Mouse (Mus musculus) heart, embryonic 11.5 days (tissue): ENCODE measurements around the gene Pbrm1. TPM values are rescaled to one million over a fixed set of nuclear protein-coding genes. Genes with fewer than 3 reads are reported as not detected.
A peak's percentile ranks its signal among the peaks of the same experiment; 100 is the strongest.

ENCODE experiments used
- ATAC-seq: fragments of 200-750 bp; cut with Nextera tagmentation; replicated peaks from 2 replicates; pipeline ENCODE4 v1.8.0; 2017; ENCODE audit warnings: moderate library complexity; ENCODE audit not compliant: insufficient number of reproducible peaks, low FRiP score, low TSS enrichment
- H3K27ac ChIP-seq: fragments of 300-500 bp; sonication (generic); 2 replicates; pipeline ENCODE4 v1.5.1; 2014; ENCODE audit warnings: mild to moderate bottlenecking, low read depth, low read length
- H3K27me3 ChIP-seq: fragments of 300-500 bp; sonication (generic); 2 replicates; pipeline ENCODE4 v1.6.1; 2014; ENCODE audit warnings: mild to moderate bottlenecking, low read length, mixed read lengths; ENCODE audit not compliant: control insufficient read depth, insufficient read depth
- H3K36me3 ChIP-seq: fragments of 300-500 bp; sonication (generic); 2 replicates; pipeline ENCODE4 v1.6.1; 2014; ENCODE audit warnings: mild to moderate bottlenecking, low read length, moderate library complexity, mixed read lengths; ENCODE audit not compliant: control insufficient read depth, insufficient read depth
- H3K4me1 ChIP-seq: fragments of 300-500 bp; sonication (generic); 2 replicates; pipeline ENCODE4 v1.6.1; 2014; ENCODE audit warnings: low read length; ENCODE audit not compliant: control insufficient read depth, insufficient read depth
- H3K4me2 ChIP-seq: fragments of 300-500 bp; sonication (generic); 2 replicates; pipeline ENCODE4 v1.6.1; 2014; ENCODE audit warnings: mild to moderate bottlenecking, moderate library complexity
- H3K4me3 ChIP-seq: fragments of 300-500 bp; sonication (generic); 2 replicates; pipeline ENCODE4 v1.5.1; 2014; ENCODE audit warnings: low read depth, low read length
- H3K9ac ChIP-seq: fragments of 300-500 bp; sonication (generic); 2 replicates; pipeline ENCODE4 v1.6.1; 2014; ENCODE audit warnings: mild to moderate bottlenecking, low read depth, low read length, moderate library complexity
- H3K9me3 ChIP-seq: fragments of 300-500 bp; sonication (generic); replicated peaks from 2 replicates; pipeline ENCODE4 v1.6.1; 2016; ENCODE audit warnings: low read length; ENCODE audit not compliant: control insufficient read depth
- WGBS: fragments of 180-500 bp; shearing (Covaris S2); extraction: QIAGEN DNeasy Blood & Tissue Kit; methylation state at CpG from one replicate; pipeline ENCODE4 v1.1.7; 2014; ENCODE audit not compliant: insufficient replicate concordance; 5-methylcytosine and 5-hydroxymethylcytosine counted together
- polyA plus RNA-seq: library from polyadenylated mRNA; unstranded; fragments of >200 nt; fragmentation: Nextera tagmentation; extraction: Ambion mirVana; gene quantifications from 2 replicates; pipeline ENCODE4 v1.2.1, GENCODE M21; 2014

Gene Pbrm1
- polyA plus RNA-seq, 1 experiment from 2014 or later: 93.6 TPM

GRCm38 (mm10) chr14:31132491-31132975, 113.6 kb downstream of the Pbrm1 start:
- H3K9ac ChIP-seq: peak overlapping the region; percentile 85; the same call in 1 of the 2 replicates
- H3K9me3 ChIP-seq: no peaks in the 10 kb centered on the region
- no peak overlapping the region for H3K27ac ChIP-seq
- no peak for ATAC-seq
- peaks cover 22% of the 10 kb centered on the region for H3K36me3 ChIP-seq
- peak overlapping the region; percentile 87 for H3K4me3 ChIP-seq
- H3K4me2 ChIP-seq: peak overlapping the region; percentile 81
- peaks cover 31% of the 10 kb centered on the region for H3K4me1 ChIP-seq
- no peaks in the 10 kb centered on the region for H3K27me3 ChIP-seq
- 83% methylated on average over 7 of the region's 7 CpGs for WGBS

DNA sequence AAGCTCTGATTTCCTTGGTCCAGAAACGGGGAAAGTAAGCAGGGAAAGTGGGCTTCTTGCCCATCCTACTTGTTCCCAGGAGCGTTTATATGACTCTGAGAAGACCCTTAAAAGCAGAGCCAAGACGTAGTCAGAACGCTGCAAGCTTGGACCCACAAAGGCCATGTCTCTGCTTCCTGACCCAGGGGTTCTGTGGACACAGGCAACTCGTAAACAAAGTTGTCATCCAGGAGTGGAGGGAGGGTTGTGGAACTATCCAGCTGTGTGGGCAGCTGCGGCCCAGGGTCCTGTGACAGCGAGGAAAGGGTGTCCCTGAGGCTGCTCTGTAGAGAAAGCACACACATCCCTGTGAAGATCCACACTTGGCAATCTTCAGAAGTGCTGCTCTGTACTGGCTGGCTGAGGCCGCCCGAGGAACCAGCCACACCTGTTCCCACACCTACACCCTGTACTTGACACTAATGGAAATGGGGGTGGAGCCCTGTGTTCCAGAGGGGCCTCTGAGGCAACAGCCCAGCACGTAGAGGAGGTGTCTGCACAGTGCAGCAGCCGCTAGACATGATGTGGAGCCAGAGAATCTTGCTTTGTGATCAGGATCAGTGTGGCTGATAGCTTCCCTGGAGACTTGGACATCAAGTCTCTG, 114.2 kb downstream of the Pbrm1 start:
- Histone ChIP-seq H3K36me3 (peaks cover 22% of the 10 kb centered on the region), H3K4me3 (no peak overlapping the region), H3K9me3 (no peaks in the 10 kb centered on the region), H3K27me3 (no peaks in the 10 kb centered on the region), H3K4me1 (peaks cover 33% of the 10 kb centered on the region), H3K4me2 (peak overlapping the region; percentile 81), H3K27ac (no peak overlapping the region), H3K9ac (no peak overlapping the region)
- no peak for ATAC-seq
- 63% methylated on average over 11 of the region's 11 CpGs for WGBS

GRCm38 (mm10) chr14:31134015-31135000, 115.4 kb downstream of the Pbrm1 start:
- H3K4me3 ChIP-seq: no peak overlapping the region
- H3K27me3 ChIP-seq: no peaks in the 10 kb centered on the region
- H3K9ac ChIP-seq: no peak overlapping the region
- no peak for ATAC-seq
- H3K4me2 ChIP-seq: no peak overlapping the region
- peaks cover 36% of the 10 kb centered on the region for H3K4me1 ChIP-seq
- H3K27ac ChIP-seq: no peak overlapping the region
- WGBS: 88% methylated on average over 25 of the region's 25 CpGs
- no peaks in the 10 kb centered on the region for H3K9me3 ChIP-seq
- H3K36me3 ChIP-seq: peaks cover 30% of the 10 kb centered on the region

DNA sequence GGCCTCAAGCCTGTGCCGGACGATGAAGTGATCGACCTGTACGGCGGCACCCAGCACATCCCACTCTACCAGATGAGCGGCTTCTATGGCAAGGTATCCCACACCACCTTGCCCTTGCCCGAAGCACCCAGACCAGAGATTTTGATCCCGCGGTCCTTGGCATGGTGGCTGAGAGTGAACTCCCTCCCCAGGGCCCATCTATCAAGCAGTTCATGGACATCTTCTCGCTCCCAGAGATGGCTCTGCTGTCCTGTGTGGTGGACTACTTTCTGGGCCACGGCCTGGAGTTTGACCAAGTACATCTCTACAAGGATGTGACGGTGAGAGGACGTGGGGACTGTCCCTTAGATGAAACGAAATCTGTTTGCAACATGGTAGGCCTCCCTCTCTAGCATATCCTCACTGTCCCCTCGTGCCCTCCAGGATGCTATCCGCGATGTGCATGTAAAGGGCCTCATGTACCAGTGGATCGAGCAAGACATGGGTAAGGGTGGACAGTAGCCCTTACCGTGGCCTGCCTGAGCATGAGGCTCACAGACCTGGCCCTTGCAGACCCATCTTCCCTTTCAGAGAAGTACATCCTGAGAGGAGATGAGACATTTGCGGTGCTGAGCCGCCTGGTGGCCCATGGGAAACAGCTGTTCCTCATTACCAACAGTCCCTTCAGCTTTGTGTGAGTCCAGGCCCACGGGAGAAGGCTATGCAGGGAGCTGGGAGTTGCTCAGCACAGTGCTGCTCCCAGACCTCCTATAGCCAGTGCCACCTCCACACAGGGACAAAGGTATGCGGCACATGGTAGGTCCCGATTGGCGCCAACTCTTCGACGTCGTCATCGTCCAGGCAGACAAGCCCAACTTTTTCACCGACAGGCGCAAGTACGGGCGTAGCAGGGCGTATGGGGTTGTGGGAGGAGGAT, 116.8 kb downstream of the Pbrm1 start:
- no peak overlapping the region for H3K9ac ChIP-seq
- no peak for ATAC-seq
- H3K27me3 ChIP-seq: no peaks in the 10 kb centered on the region
- H3K36me3 ChIP-seq: peaks cover 37% of the 10 kb centered on the region
- H3K27ac ChIP-seq: no peak overlapping the region
- H3K9me3 ChIP-seq: no peaks in the 10 kb centered on the region
- H3K4me3 ChIP-seq: no peak overlapping the region
- no peak overlapping the region for H3K4me2 ChIP-seq
- H3K4me1 ChIP-seq: peaks cover 28% of the 10 kb centered on the region
- 92% methylated on average over 34 of the region's 34 CpGs for WGBS

GRCm38 (mm10) chr14:31136411-31137280, 117.7 kb downstream of the Pbrm1 start:
- Histone ChIP-seq H3K4me2 (no peak overlapping the region), H3K27ac (peak overlapping the region; percentile 3; the same call in 1 of the 2 replicates), H3K4me1 (peaks cover 28% of the 10 kb centered on the region), H3K9me3 (no peaks in the 10 kb centered on the region), H3K4me3 (no peak overlapping the region), H3K9ac (no peak overlapping the region), H3K27me3 (no peaks in the 10 kb centered on the region), H3K36me3 (peaks cover 46% of the 10 kb centered on the region)
- 86% methylated on average over 26 of the region's 26 CpGs for WGBS
- ATAC-seq: no peak

- Histone ChIP-seq H3K27ac (peak overlapping the region; percentile 3; the same call in 1 of the 2 replicates), H3K36me3 (peaks cover 50% of the 10 kb centered on the region)
- 79% methylated on average over 10 of the region's 10 CpGs for WGBS
Measured at GRCm38 (mm10) chr14:31137281-31137595, 118.3 kb downstream of the Pbrm1 start.

DNA sequence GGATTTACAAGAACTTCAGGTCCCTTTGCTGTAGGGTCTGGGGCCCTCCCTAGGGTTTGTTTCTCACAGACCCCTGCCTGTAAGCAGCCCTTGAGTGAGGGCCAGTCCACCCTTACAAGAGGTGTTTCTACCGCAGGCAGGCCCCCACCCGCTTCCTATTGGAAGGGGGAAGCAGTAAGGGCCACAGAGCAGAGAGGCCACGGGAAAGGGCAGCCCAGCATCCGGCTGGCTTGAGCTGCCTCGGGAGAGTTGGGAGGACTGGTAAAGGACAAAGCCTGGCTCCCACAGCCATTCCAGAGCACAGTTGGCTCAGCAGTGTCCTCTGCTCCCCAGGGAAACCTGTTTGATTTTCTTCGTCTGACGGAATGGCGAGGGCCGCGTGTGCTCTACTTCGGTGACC, 118.9 kb downstream of the Pbrm1 start:
- Histone ChIP-seq H3K9me3 (no peaks in the 10 kb centered on the region), H3K9ac (no peak overlapping the region), H3K4me1 (peaks cover 17% of the 10 kb centered on the region), H3K27ac (peak overlapping the region; percentile 3; the same call in 1 of the 2 replicates), H3K36me3 (peaks cover 54% of the 10 kb centered on the region), H3K4me3 (no peak overlapping the region), H3K4me2 (no peak overlapping the region), H3K27me3 (no peaks in the 10 kb centered on the region)
- WGBS: 83% methylated on average over 11 of the region's 11 CpGs
- ATAC-seq: no peak

More at GRCm38 (mm10) chr14:31137281-31137595, 118.3 kb downstream of the Pbrm1 start:
- Histone ChIP-seq H3K9me3 (no peaks in the 10 kb centered on the region), H3K27me3 (no peaks in the 10 kb centered on the region), H3K4me3 (no peak overlapping the region), H3K4me2 (no peak overlapping the region), H3K9ac (no peak overlapping the region), H3K4me1 (peaks cover 23% of the 10 kb centered on the region)
- ATAC-seq: no peak
